Mouse (Mus musculus): Measurements from ENCODE around the gene Ccnd2. TPM values are rescaled to one million over a fixed set of nuclear protein-coding genes. Genes with fewer than 3 reads are reported as not detected.

The Ccnd2 gene
- total RNA-seq, 1 experiment: 10.1 TPM

DNA sequence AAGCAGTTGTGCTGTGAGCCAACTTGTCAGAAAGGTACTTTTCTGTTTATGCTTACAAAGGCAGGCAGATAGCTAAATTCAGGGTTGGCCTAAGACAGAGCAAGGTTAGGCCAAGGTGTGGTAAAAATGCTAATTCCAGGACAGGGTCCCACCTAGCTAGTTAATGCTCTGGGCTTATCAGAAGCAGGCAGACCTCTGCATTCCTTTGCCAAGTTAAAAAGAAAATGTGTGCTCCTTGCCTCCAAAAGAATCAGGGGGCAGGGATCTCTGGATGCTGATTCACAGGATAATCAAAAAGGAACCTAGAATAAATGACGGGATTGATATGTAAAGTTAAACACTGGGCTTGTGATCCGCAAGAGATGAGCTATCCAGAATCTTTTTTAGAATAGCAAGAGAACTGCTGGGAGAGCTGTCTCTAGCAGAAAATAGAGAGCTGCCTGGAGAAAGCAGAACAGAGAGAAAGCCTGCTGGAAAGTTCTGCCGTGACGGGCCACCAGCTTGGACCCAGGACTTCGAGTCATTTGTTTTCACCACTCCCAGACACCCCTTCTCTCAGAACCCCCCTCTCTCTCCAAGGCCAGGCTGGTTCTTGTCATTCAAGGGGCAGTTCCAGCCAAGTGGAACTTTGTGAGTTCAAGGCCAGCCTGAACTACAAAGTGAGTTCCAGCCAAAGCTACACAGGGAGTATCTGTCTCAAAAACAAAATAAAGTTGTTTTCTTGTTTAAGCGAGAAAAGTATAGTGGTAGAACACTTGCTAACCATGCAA is 48.3 kb downstream of the Ccnd2 start:
- H3K4me1 ChIP-seq (ENCODE audit: control insufficient read depth in 2 of 2, insufficient read depth in 2 of 2, low read length in 2 of 2, poor library complexity in 1 of 2): peaks cover 4 to 15% of the 10 kb centered on the region in 2 experiments; a peak in 3 of 4 replicates
- H3K4me3 ChIP-seq (ENCODE audit: insufficient read depth in 1 of 2, low read depth in 1 of 2, low read length in 2 of 2, poor library complexity in 1 of 2, severe bottlenecking in 1 of 2): no peak overlapping the region
- no peaks in the 10 kb centered on the region for H3K9me3 ChIP-seq (ENCODE audit: control insufficient read depth, insufficient read depth, low read depth, low read length)
- TF ChIP-seq ZNF384 (IDR thresholded peaks at IDR 0.05; ENCODE audit: low read depth, low read length) (no peak), ZC3H11A (IDR thresholded peaks at IDR 0.05; ENCODE audit: borderline replicate concordance, low read depth, low read length) (no peak), HCFC1 (IDR thresholded peaks at IDR 0.05; ENCODE audit: borderline replicate concordance, insufficient read depth, low read length) (no peak), MAFK (IDR thresholded peaks at IDR 0.05; ENCODE audit: insufficient read depth, low read depth, low read length) (no peak), CHD2 (IDR thresholded peaks at IDR 0.05; ENCODE audit: low read depth, low read length) (no peak)
- peak overlapping the region; percentile 40; the same call in 1 of the 2 replicates for H3K9ac ChIP-seq (ENCODE audit: insufficient read depth, low read depth, low read length, poor library complexity, severe bottlenecking)
- in situ Hi-C loops (cut with MboI; ENCODE audit: low sequenced_read_pairs in 2 of 2, unreplicated experiment in 2 of 2): loop anchor here in 1 of 2 experiments (10.0 kb wide), 1 partner anchor 159 kb away; no protein-coding TSS in a partner anchor
- H3K36me3 ChIP-seq (ENCODE audit: control insufficient read depth, insufficient read depth, low read length, poor library complexity, severe bottlenecking): peaks cover 16% of the 10 kb centered on the region
- no peak for DNase-seq (ENCODE audit: low read depth, low spot score)
- H3K27ac ChIP-seq (ENCODE audit: insufficient read depth, low read depth, low read length, poor library complexity, severe bottlenecking): peak overlapping the region; percentile 87

DNA sequence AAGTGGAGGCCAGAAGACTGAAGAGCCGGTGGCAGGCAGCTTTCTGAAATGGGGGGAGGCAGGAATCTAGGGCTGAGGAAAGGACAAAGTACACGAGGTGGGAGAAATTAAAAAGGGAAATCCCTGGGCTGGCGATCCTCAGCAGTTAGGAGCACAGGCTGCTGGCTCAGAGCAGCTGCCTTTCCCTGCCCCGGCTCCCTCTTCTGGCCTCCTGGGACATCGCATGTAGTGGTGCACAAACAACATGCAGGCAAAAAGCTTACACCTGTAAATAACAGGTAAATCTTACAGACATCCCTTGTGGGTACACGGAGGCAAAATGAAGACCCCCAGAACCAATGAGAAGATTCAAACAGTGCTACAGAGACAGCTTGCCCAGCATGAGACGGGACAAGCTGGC is 57.4 kb downstream of the Ccnd2 start:
- H3K36me3 ChIP-seq (ENCODE audit: control insufficient read depth, insufficient read depth, low read length, poor library complexity, severe bottlenecking): peaks cover 16% of the 10 kb centered on the region
- no peaks in the 10 kb centered on the region for H3K9me3 ChIP-seq (ENCODE audit: control insufficient read depth, insufficient read depth, low read depth, low read length)
- H3K9ac ChIP-seq (ENCODE audit: insufficient read depth, low read depth, low read length, poor library complexity, severe bottlenecking): no peak overlapping the region
- in situ Hi-C loops (cut with MboI; ENCODE audit: low sequenced_read_pairs in 2 of 2, unreplicated experiment in 2 of 2): no loop called here
- TF ChIP-seq CHD2 (IDR thresholded peaks at IDR 0.05; ENCODE audit: low read depth, low read length): no peak
- no peak for TF ChIP-seq ZC3H11A (IDR thresholded peaks at IDR 0.05; ENCODE audit: borderline replicate concordance, low read depth, low read length)
- TF ChIP-seq ZNF384 (IDR thresholded peaks at IDR 0.05; ENCODE audit: low read depth, low read length): no peak
- TF ChIP-seq MAFK (IDR thresholded peaks at IDR 0.05; ENCODE audit: insufficient read depth, low read depth, low read length): no peak
- TF ChIP-seq HCFC1 (IDR thresholded peaks at IDR 0.05; ENCODE audit: borderline replicate concordance, insufficient read depth, low read length): no peak
- H3K4me1 ChIP-seq (ENCODE audit: control insufficient read depth in 2 of 2, insufficient read depth in 2 of 2, low read length in 2 of 2, poor library complexity in 1 of 2): no peaks in the 10 kb centered on the region
- DNase-seq (ENCODE audit: low read depth, low spot score): no peak
- H3K4me3 ChIP-seq (ENCODE audit: insufficient read depth in 1 of 2, low read depth in 1 of 2, low read length in 2 of 2, poor library complexity in 1 of 2, severe bottlenecking in 1 of 2): 0 out of 4 replicates have a peak overlapping the region, but pooled peaks of 1 of the 2 experiments have one; percentile 8
- H3K27ac ChIP-seq (ENCODE audit: insufficient read depth, low read depth, low read length, poor library complexity, severe bottlenecking): no peak overlapping the region

DNA sequence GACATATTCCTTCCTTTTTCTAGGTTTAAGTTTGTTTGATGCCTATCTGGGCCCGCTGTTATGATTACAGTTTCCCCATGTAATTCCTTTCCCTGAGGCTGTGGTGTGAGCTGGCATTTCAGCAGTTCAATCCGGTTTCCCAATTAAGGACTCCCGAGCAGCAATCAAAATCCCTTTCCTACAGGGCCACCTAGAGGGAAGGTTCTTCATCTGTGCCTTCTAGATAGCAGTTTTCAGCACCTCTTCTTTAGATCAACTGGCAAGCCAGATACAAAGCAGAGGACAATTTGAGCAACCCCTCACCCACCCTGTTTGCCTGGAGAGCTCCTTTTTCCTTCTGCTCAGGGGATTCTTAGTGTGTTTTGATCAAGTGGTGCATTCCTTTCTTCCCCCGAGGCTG is 65.3 kb downstream of the Ccnd2 start:
- no peak overlapping the region for H3K4me3 ChIP-seq (ENCODE audit: insufficient read depth in 1 of 2, low read depth in 1 of 2, low read length in 2 of 2, poor library complexity in 1 of 2, severe bottlenecking in 1 of 2)
- H3K9me3 ChIP-seq (ENCODE audit: control insufficient read depth, insufficient read depth, low read depth, low read length): no peaks in the 10 kb centered on the region
- peaks cover 26% of the 10 kb centered on the region for H3K36me3 ChIP-seq (ENCODE audit: control insufficient read depth, insufficient read depth, low read length, poor library complexity, severe bottlenecking)
- no peak for TF ChIP-seq HCFC1 (IDR thresholded peaks at IDR 0.05; ENCODE audit: borderline replicate concordance, insufficient read depth, low read length)
- TF ChIP-seq MAFK (IDR thresholded peaks at IDR 0.05; ENCODE audit: insufficient read depth, low read depth, low read length): no peak
- no peak for TF ChIP-seq CHD2 (IDR thresholded peaks at IDR 0.05; ENCODE audit: low read depth, low read length)
- TF ChIP-seq ZNF384 (IDR thresholded peaks at IDR 0.05; ENCODE audit: low read depth, low read length): no peak
- no peak for DNase-seq (ENCODE audit: low read depth, low spot score)
- H3K27ac ChIP-seq (ENCODE audit: insufficient read depth, low read depth, low read length, poor library complexity, severe bottlenecking): no peak overlapping the region
- in situ Hi-C loops (cut with MboI; ENCODE audit: low sequenced_read_pairs in 2 of 2, unreplicated experiment in 2 of 2): no loop called here
- H3K4me1 ChIP-seq (ENCODE audit: control insufficient read depth in 2 of 2, insufficient read depth in 2 of 2, low read length in 2 of 2, poor library complexity in 1 of 2): peaks cover 4 to 7% of the 10 kb centered on the region in 2 experiments; a peak in 2 of 4 replicates
- H3K9ac ChIP-seq (ENCODE audit: insufficient read depth, low read depth, low read length, poor library complexity, severe bottlenecking): no peak overlapping the region

DNA sequence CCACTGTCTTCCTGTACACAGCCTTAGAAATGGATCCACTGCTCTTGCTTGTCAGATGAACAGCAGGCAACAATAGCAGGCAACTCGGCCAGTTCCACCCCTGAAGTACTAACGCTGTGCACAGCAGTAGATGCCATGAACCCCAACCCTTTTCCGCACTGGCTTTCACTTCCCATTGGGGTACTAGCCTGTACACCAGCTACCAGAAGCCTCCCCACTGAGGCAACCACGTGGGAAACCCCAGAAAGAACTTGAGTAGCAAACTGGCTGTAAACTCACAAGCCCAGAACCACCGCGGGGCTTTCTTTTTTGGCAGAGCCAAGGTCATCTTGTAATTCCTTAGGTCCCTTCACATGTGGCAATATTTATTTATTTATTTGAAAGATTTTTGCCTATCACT is 70.2 kb downstream of the Ccnd2 start:
- H3K4me3 ChIP-seq (ENCODE audit: insufficient read depth in 1 of 2, low read depth in 1 of 2, low read length in 2 of 2, poor library complexity in 1 of 2, severe bottlenecking in 1 of 2): no peak overlapping the region
- H3K4me1 ChIP-seq (ENCODE audit: control insufficient read depth in 2 of 2, insufficient read depth in 2 of 2, low read length in 2 of 2, poor library complexity in 1 of 2): peaks cover 6 to 8% of the 10 kb centered on the region in 2 experiments; a peak in 2 of 4 replicates
- H3K9me3 ChIP-seq (ENCODE audit: control insufficient read depth, insufficient read depth, low read depth, low read length): no peaks in the 10 kb centered on the region
- no peak overlapping the region for H3K27ac ChIP-seq (ENCODE audit: insufficient read depth, low read depth, low read length, poor library complexity, severe bottlenecking)
- no peaks in the 10 kb centered on the region; the same call in 1 of the 2 replicates for H3K36me3 ChIP-seq (ENCODE audit: control insufficient read depth, insufficient read depth, low read length, poor library complexity, severe bottlenecking)
- H3K9ac ChIP-seq (ENCODE audit: insufficient read depth, low read depth, low read length, poor library complexity, severe bottlenecking): no peak overlapping the region
- in situ Hi-C loops (cut with MboI; ENCODE audit: low sequenced_read_pairs in 2 of 2, unreplicated experiment in 2 of 2): no loop called here
- DNase-seq (ENCODE audit: low read depth, low spot score): no peak
- no peak for TF ChIP-seq ZC3H11A (IDR thresholded peaks at IDR 0.05; ENCODE audit: borderline replicate concordance, low read depth, low read length)
- no peak for TF ChIP-seq CHD2 (IDR thresholded peaks at IDR 0.05; ENCODE audit: low read depth, low read length)
- TF ChIP-seq ZNF384 (IDR thresholded peaks at IDR 0.05; ENCODE audit: low read depth, low read length): no peak
- no peak for TF ChIP-seq MAFK (IDR thresholded peaks at IDR 0.05; ENCODE audit: insufficient read depth, low read depth, low read length)
- no peak for TF ChIP-seq HCFC1 (IDR thresholded peaks at IDR 0.05; ENCODE audit: borderline replicate concordance, insufficient read depth, low read length)
